ENCODE assay signal across 11 mouse cellular contexts in the genomic region with DNA sequence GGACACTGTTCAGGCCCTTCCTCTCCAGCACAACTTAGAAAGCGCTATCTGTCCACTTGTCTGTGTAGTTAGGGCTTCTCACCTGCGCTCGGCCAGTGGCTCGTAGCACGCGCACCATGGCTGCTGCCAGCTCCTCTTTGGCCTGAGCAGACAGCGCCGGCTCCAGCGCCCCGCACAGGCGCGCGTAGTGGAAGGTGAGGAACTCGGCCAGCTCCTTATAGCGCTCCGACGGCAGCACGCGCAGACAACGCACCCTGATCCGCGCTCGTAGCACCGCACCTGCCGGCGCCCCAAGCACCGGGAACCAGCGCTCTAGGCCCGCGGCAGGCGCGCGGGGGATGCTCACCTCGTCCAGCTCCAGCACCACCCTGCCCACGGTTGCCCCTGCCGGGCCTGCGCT. TPM values are rescaled to one million over a fixed set of nuclear protein-coding genes. Genes with fewer than 3 reads are reported as not detected.
DNase-seq lines count a peak whose midpoint lies in the region; ATAC-seq and TF ChIP-seq lines count a peak whose summit lies in the region.
"Had no signal": no experiment of that assay in that cellular context is flagged by ENCODE, and none has a peak within 500 bp of the region (broad histone marks: within the 10 kb centered on the region; RNA-seq: fewer than 3 reads in every experiment).

No protein-coding gene starts in this region.

- H3K9me3 ChIP-seq in heart, embryonic 14.5 days (ENCODE audit: control insufficient read depth, low read length): no peaks in the 10 kb centered on the region
- H3K9me3 ChIP-seq in embryonic facial prominence, embryonic 13.5 days: no peaks in the 10 kb centered on the region
- no peaks in the 10 kb centered on the region for H3K9me3 ChIP-seq in intestine, embryonic 14.5 days (ENCODE audit: control insufficient read depth, low read length)
- no peaks in the 10 kb centered on the region for H3K9me3 ChIP-seq in midbrain, embryonic 16.5 days (replicated peaks; ENCODE audit: control insufficient read depth, low read length, poor library complexity, severe bottlenecking)

- intact Hi-C loops in heart, postnatal 10 days (cut with DNase I): no loop called here

- no peak for ATAC-seq in heart, embryonic 14.5 days (ENCODE audit: insufficient number of reproducible peaks, insufficient read depth, low FRiP score, low read depth)
- no peak for ATAC-seq in embryonic facial prominence, embryonic 13.5 days (ENCODE audit: insufficient number of reproducible peaks, insufficient read depth, low FRiP score, low TSS enrichment, low read depth)
- no peak for ATAC-seq in intestine, embryonic 14.5 days (replicated peaks; ENCODE audit: low FRiP score, low TSS enrichment, low read depth)
- no peak for ATAC-seq in midbrain, embryonic 16.5 days

- TF ChIP-seq POLR2A in thymus, adult 2 months (IDR thresholded peaks at IDR 0.05; ENCODE audit: control insufficient read depth, extremely low read depth, insufficient read depth, low read length, poor library complexity): no peak

- no peak overlapping the region for H3K27ac ChIP-seq in heart, embryonic 14.5 days (replicated peaks in 1 of 2; ENCODE audit: control insufficient read depth in 1 of 2, insufficient read depth in 1 of 2, low read depth in 2 of 2, low read length in 2 of 2)
- H3K27ac ChIP-seq in embryonic facial prominence, embryonic 13.5 days: no peak overlapping the region
- H3K27ac ChIP-seq in intestine, embryonic 14.5 days (ENCODE audit: low read depth): no peak overlapping the region
- no peak overlapping the region for H3K27ac ChIP-seq in midbrain, embryonic 16.5 days (ENCODE audit: low read length)
- H3K27ac ChIP-seq in thymus, adult 2 months (ENCODE audit: control insufficient read depth, insufficient read depth, low read length): no peak overlapping the region

- peak overlapping the region; percentile 16 to 32 for H3K4me3 ChIP-seq in heart, embryonic 14.5 days (ENCODE audit: control insufficient read depth in 1 of 2, insufficient read depth in 1 of 2, low read depth in 1 of 2, low read length in 2 of 2)
- H3K4me3 ChIP-seq in embryonic facial prominence, embryonic 13.5 days: peak overlapping the region; percentile 33
- peak overlapping the region; percentile 16 for H3K4me3 ChIP-seq in intestine, embryonic 14.5 days (ENCODE audit: low read depth, low read length)
- peak overlapping the region; percentile 16 for H3K4me3 ChIP-seq in midbrain, embryonic 16.5 days (ENCODE audit: low read depth, low read length)
- no peak overlapping the region for H3K4me3 ChIP-seq in thymus, adult 2 months (ENCODE audit: control insufficient read depth, insufficient read depth, low read length)

- H3K4me2 ChIP-seq in heart, embryonic 14.5 days (ENCODE audit: low read length): peak overlapping the region; percentile 68
- H3K4me2 ChIP-seq in embryonic facial prominence, embryonic 13.5 days: peak overlapping the region; percentile 54
- H3K4me2 ChIP-seq in intestine, embryonic 14.5 days (ENCODE audit: low read length): peak overlapping the region; percentile 33
- peak overlapping the region; percentile 46 for H3K4me2 ChIP-seq in midbrain, embryonic 16.5 days (ENCODE audit: low read length)

- H3K4me1 ChIP-seq in heart, embryonic 14.5 days (ENCODE audit: control insufficient read depth in 2 of 2, insufficient read depth in 2 of 2, low read length in 2 of 2): peaks cover 3 to 11% of the 10 kb centered on the region in 2 experiments; a peak in 3 of 4 replicates
- H3K4me1 ChIP-seq in embryonic facial prominence, embryonic 13.5 days: peaks cover 8% of the 10 kb centered on the region
- peaks cover 5% of the 10 kb centered on the region; the same call in 1 of the 2 replicates for H3K4me1 ChIP-seq in intestine, embryonic 14.5 days (replicated peaks; ENCODE audit: control insufficient read depth, insufficient read depth, low read length)
- peaks cover 3% of the 10 kb centered on the region; the same call in 1 of the 2 replicates for H3K4me1 ChIP-seq in midbrain, embryonic 16.5 days (ENCODE audit: control insufficient read depth, insufficient read depth, low read length)
- peaks cover 9% of the 10 kb centered on the region for H3K4me1 ChIP-seq in thymus, adult 2 months (replicated peaks; ENCODE audit: control insufficient read depth, insufficient read depth, low read length)

- peak overlapping the region; percentile 21; the same call in 1 of the 2 replicates for H3K9ac ChIP-seq in heart, embryonic 14.5 days (ENCODE audit: low read length)
- H3K9ac ChIP-seq in embryonic facial prominence, embryonic 13.5 days: no peak overlapping the region
- no peak overlapping the region for H3K9ac ChIP-seq in intestine, embryonic 14.5 days (ENCODE audit: low read length)
- H3K9ac ChIP-seq in midbrain, embryonic 16.5 days (ENCODE audit: low read depth, low read length): 0 out of 2 replicates have a peak overlapping the region, but pooled peaks have one; percentile 34

- 6% methylated on average over 37 of the region's 37 CpGs for WGBS in heart, embryonic 14.5 days
- 5% methylated on average over 37 of the region's 37 CpGs for WGBS in embryonic facial prominence, embryonic 13.5 days
- 4% methylated on average over 37 of the region's 37 CpGs for WGBS in intestine, embryonic 14.5 days
- 2% methylated on average over 37 of the region's 37 CpGs for WGBS in midbrain, embryonic 16.5 days
- WGBS in thymus, adult 2 months: 93% methylated on average over 37 of the region's 37 CpGs

- H3K36me3 ChIP-seq in heart, embryonic 14.5 days (ENCODE audit: control insufficient read depth, insufficient read depth, low read length): no peaks in the 10 kb centered on the region
- H3K36me3 ChIP-seq in embryonic facial prominence, embryonic 13.5 days: no peaks in the 10 kb centered on the region
- H3K36me3 ChIP-seq in intestine, embryonic 14.5 days (ENCODE audit: control insufficient read depth, insufficient read depth, low read length): no peaks in the 10 kb centered on the region
- no peaks in the 10 kb centered on the region for H3K36me3 ChIP-seq in midbrain, embryonic 16.5 days (ENCODE audit: control insufficient read depth, insufficient read depth, low read length)
- H3K36me3 ChIP-seq in thymus, adult 2 months (ENCODE audit: control insufficient read depth, insufficient read depth, low read length): peaks cover 83% of the 10 kb centered on the region

- no peak for DNase-seq in heart, postnatal 10 days
- DNase-seq in intestine, embryonic 14.5 days (ENCODE audit: low spot score): no peak
- no peak for DNase-seq in cerebellum, postnatal 36 days
- no peak for DNase-seq in thymus, adult 2 months
- DNase-seq in adrenal gland, adult 8-10 months: no peak
- DNase-seq: lung, postnatal 36 days had no signal

- TF ChIP-seq CTCF in thymus, adult 2 months (IDR thresholded peaks at IDR 0.05; ENCODE audit: borderline replicate concordance, control insufficient read depth, extremely low read depth, insufficient read depth, low read length, poor library complexity): no peak

- H3K27me3 ChIP-seq in heart, embryonic 14.5 days (ENCODE audit: control insufficient read depth, insufficient read depth, low read length): peaks cover 74% of the 10 kb centered on the region
- H3K27me3 ChIP-seq in embryonic facial prominence, embryonic 13.5 days: peaks cover 84% of the 10 kb centered on the region
- peaks cover 84% of the 10 kb centered on the region for H3K27me3 ChIP-seq in intestine, embryonic 14.5 days (replicated peaks; ENCODE audit: control insufficient read depth, insufficient read depth, low read length)
- H3K27me3 ChIP-seq in midbrain, embryonic 16.5 days (ENCODE audit: control insufficient read depth, insufficient read depth, low read depth, low read length): peaks cover 80% of the 10 kb centered on the region
- H3K27me3 ChIP-seq in thymus, adult 2 months (ENCODE audit: control insufficient read depth, insufficient read depth, low read length): no peaks in the 10 kb centered on the region
- H3K27me3 ChIP-seq: CH12.LX had no signal

RNA-seq across cellular contexts. Expression of gene Wiz, which starts 7.0 kb away (rescaled TPM):
- 18.2 and 19.5 TPM in 2 replicates for polyA plus RNA-seq in heart, embryonic 14.5 days (2014; fragmentation: Nextera tagmentation; extraction: Ambion mirVana)
- 10 to 100 TPM; 29.5 to 30.7 TPM for total RNA-seq in heart, postnatal 10 days (2021)
- polyA plus RNA-seq in embryonic facial prominence, embryonic 13.5 days (2015; fragmentation: Nextera tagmentation; extraction: Ambion mirVana): 25.3 and 28.7 TPM in 2 replicates
- polyA plus RNA-seq in intestine, embryonic 14.5 days (2014; fragmentation: Nextera tagmentation; extraction: Ambion mirVana): 30.8 and 32.3 TPM in 2 replicates
- 41.3 and 41.4 TPM in 2 replicates for polyA plus RNA-seq in midbrain, embryonic 16.5 days (2015; fragmentation: Nextera tagmentation; extraction: Ambion mirVana)
- polyA plus RNA-seq in thymus, adult 2 months (2012; rRNA removed): 57.1 and 71.0 TPM in 2 replicates
- total RNA-seq in adrenal gland, adult 8-10 months (2022): 10 to 100 TPM; 45.4 to 81.3 (median 58.8) TPM

RNA-seq across cellular contexts. Expression of gene Rasal3, which starts 7.1 kb away (rescaled TPM):
- polyA plus RNA-seq in heart, embryonic 14.5 days (2014; fragmentation: Nextera tagmentation; extraction: Ambion mirVana): 0.67 and 0.76 TPM in 2 replicates
- 1 to 10 TPM in 1 of 2 experiments, under 1 TPM in 1; 0.55 to 1.3 TPM for total RNA-seq in heart, postnatal 10 days (2021)
- 1.2 and 1.5 TPM in 2 replicates for polyA plus RNA-seq in embryonic facial prominence, embryonic 13.5 days (2015; fragmentation: Nextera tagmentation; extraction: Ambion mirVana)
- polyA plus RNA-seq in intestine, embryonic 14.5 days (2014; fragmentation: Nextera tagmentation; extraction: Ambion mirVana): 2.1 and 2.2 TPM in 2 replicates
- polyA plus RNA-seq in midbrain, embryonic 16.5 days (2015; fragmentation: Nextera tagmentation; extraction: Ambion mirVana): 0.55 and 1.0 TPM in 2 replicates
- polyA plus RNA-seq in thymus, adult 2 months (2012; rRNA removed): 541 and 555 TPM in 2 replicates
- total RNA-seq in adrenal gland, adult 8-10 months (2022): 1 to 10 TPM; 2.2 to 4.0 (median 2.5) TPM

RNA-seq across cellular contexts. Expression of gene Pglyrp2, which starts 27.7 kb away (rescaled TPM):
- not detected in 2 replicates for polyA plus RNA-seq in heart, embryonic 14.5 days (2014; fragmentation: Nextera tagmentation; extraction: Ambion mirVana)
- under 1 TPM in 1 of 2 experiments, not detected in 1; 0.29 TPM for total RNA-seq in heart, postnatal 10 days (2021)
- polyA plus RNA-seq in embryonic facial prominence, embryonic 13.5 days (2015; fragmentation: Nextera tagmentation; extraction: Ambion mirVana): 0.08 and 0.15 TPM in 2 replicates
- 0.11 and 0.30 TPM in 2 replicates for polyA plus RNA-seq in intestine, embryonic 14.5 days (2014; fragmentation: Nextera tagmentation; extraction: Ambion mirVana)
- not detected in 2 replicates for polyA plus RNA-seq in midbrain, embryonic 16.5 days (2015; fragmentation: Nextera tagmentation; extraction: Ambion mirVana)
- 202 and 206 TPM in 2 replicates for polyA plus RNA-seq in thymus, adult 2 months (2012; rRNA removed)
- under 1 TPM; 0.11 to 0.62 (median 0.34) TPM for total RNA-seq in adrenal gland, adult 8-10 months (2022)
- total RNA-seq: gastrocnemius, adult 18-20 months had no signal

RNA-seq across cellular contexts. Expression of gene Akap8l, which starts 45.9 kb away (rescaled TPM):
- polyA plus RNA-seq in heart, embryonic 14.5 days (2014; fragmentation: Nextera tagmentation; extraction: Ambion mirVana): 83.5 and 84.1 TPM in 2 replicates
- 10 to 100 TPM; 46.6 to 51.8 TPM for total RNA-seq in heart, postnatal 10 days (2021)
- polyA plus RNA-seq in embryonic facial prominence, embryonic 13.5 days (2015; fragmentation: Nextera tagmentation; extraction: Ambion mirVana): 110 and 113 TPM in 2 replicates
- polyA plus RNA-seq in intestine, embryonic 14.5 days (2014; fragmentation: Nextera tagmentation; extraction: Ambion mirVana): 64.4 and 79.0 TPM in 2 replicates
- 160 and 166 TPM in 2 replicates for polyA plus RNA-seq in midbrain, embryonic 16.5 days (2015; fragmentation: Nextera tagmentation; extraction: Ambion mirVana)
- polyA plus RNA-seq in thymus, adult 2 months (2012; rRNA removed): 191 and 196 TPM in 2 replicates
- 100 to 1,000 TPM; 105 to 275 (median 189) TPM for total RNA-seq in adrenal gland, adult 8-10 months (2022)

RNA-seq across cellular contexts. Expression of gene Cyp4f39, which starts 56.3 kb away (rescaled TPM):
- polyA plus RNA-seq in heart, embryonic 14.5 days (2014; fragmentation: Nextera tagmentation; extraction: Ambion mirVana): 0.42 and 0.74 TPM in 2 replicates
- under 1 TPM; 0.24 to 0.74 TPM for total RNA-seq in heart, postnatal 10 days (2021)
- polyA plus RNA-seq in embryonic facial prominence, embryonic 13.5 days (2015; fragmentation: Nextera tagmentation; extraction: Ambion mirVana): 2.0 and 3.5 TPM in 2 replicates
- 0.62 and 0.63 TPM in 2 replicates for polyA plus RNA-seq in intestine, embryonic 14.5 days (2014; fragmentation: Nextera tagmentation; extraction: Ambion mirVana)
- 1.2 and 1.3 TPM in 2 replicates for polyA plus RNA-seq in midbrain, embryonic 16.5 days (2015; fragmentation: Nextera tagmentation; extraction: Ambion mirVana)
- polyA plus RNA-seq in thymus, adult 2 months (2012; rRNA removed): 1.1 and 2.0 TPM in 2 replicates
- not detected for total RNA-seq in adrenal gland, adult 8-10 months (2022)

Comparison
In these comparisons a context has a peak if more than half of its experiments do, and no peak if none do; other contexts are left out.
1. H3K9ac ChIP-seq: peak in heart, embryonic 14.5 days (single experiment) and midbrain, embryonic 16.5 days (single experiment); none in embryonic facial prominence, embryonic 13.5 days (single experiment) and intestine, embryonic 14.5 days (single experiment).
2. RNA of gene Rasal3, which starts 7.1 kb away (polyA plus RNA-seq): 541 to 555 TPM in thymus, adult 2 months; 2.1 to 2.2 TPM in intestine, embryonic 14.5 days, 1.2 to 1.5 TPM in embryonic facial prominence, embryonic 13.5 days, 0.55 to 1.0 TPM in midbrain, embryonic 16.5 days and 0.67 to 0.76 TPM in heart, embryonic 14.5 days; every median in the first group is over 100 times any median in the second.
3. RNA of gene Pglyrp2, which starts 27.7 kb away (polyA plus RNA-seq): 202 to 206 TPM in thymus, adult 2 months; 0.11 to 0.30 TPM in intestine, embryonic 14.5 days, 0.08 to 0.15 TPM in embryonic facial prominence, embryonic 13.5 days, not detected in heart, embryonic 14.5 days and not detected in midbrain, embryonic 16.5 days; every median in the first group is over 100 times any median in the second.
4. Peak in every context shown above with its lines, with median percentiles within 50 percentile points of each other: H3K4me2 ChIP-seq.